Mouse (Mus musculus) left cerebral cortex, adult 2 months (tissue): ENCODE data around the gene Chkb. TPM values are rescaled to one million over a fixed set of nuclear protein-coding genes. Genes with fewer than 3 reads are reported as not detected.
A peak's percentile ranks its signal among the peaks of the same experiment; 100 is the strongest.

Experiments used
- DNase-seq, 2 experiments: peaks; one replicate each; pipeline ENCODE4 v3.0.0; 2021 to 2022; ENCODE audit warnings: low spot score in 2 of 2, mixed read lengths in 1 of 2; ENCODE audit errors: extremely low spot score in 1 of 2
- H3K27ac ChIP-seq: fragments of 200-600 bp; 2 replicates; pipeline ENCODE4 v1.8.1; 2022
- H3K4me3 ChIP-seq: fragments of 200-600 bp; 2 replicates; pipeline ENCODE4 v1.8.1; 2022
- CTCF ChIP-seq: fragments of 200-600 bp; IDR thresholded peaks from 2 replicates; pipeline ENCODE4 v1.8.1; 2022; ENCODE audit warnings: antibody characterized with exemption, mild to moderate bottlenecking, moderate library complexity
- intact Hi-C: fragments of 180-260 bp; cut with DNase I; formaldehyde crosslinking; loops from one replicate; pipeline ENCODE4 v1.15.1; 2025
- total RNA-seq, 2 experiments: library from RNA; stranded (reverse); gene quantifications; 2 replicates each; pipeline ENCODE4 v1.2.3; 2021

Gene Chkb
- total RNA-seq, 2 experiments from 2014 or later, result 42.5 to 45.2 TPM

- H3K27ac ChIP-seq, result no peak overlapping the region
- TF ChIP-seq CTCF, result no peak
- H3K4me3 ChIP-seq, result no peak overlapping the region
- DNase-seq, result no peak
- intact Hi-C loops, result no loop called here
Observed at GRCm38 (mm10) chr15:89471476-89471875, 41.8 kb upstream of the Chkb start.

- DNase-seq, result no peak
- H3K27ac ChIP-seq, result no peak overlapping the region
- intact Hi-C loops, result loop anchor here (5.0 kb wide), 2 partner anchors 59 to 96 kb away; partner anchors contain the start of gene Sco2
Observed at GRCm38 (mm10) chr15:89468577-89468976, 38.9 kb upstream of the Chkb start.

GRCm38 (mm10) chr15:89465052-89465451 lies 35.3 kb upstream of the Chkb start:
- DNase-seq, result no peak
- no peak overlapping the region for H3K27ac ChIP-seq
- intact Hi-C loops, result loop anchor here (5.0 kb wide), 2 partner anchors 62 to 93 kb away; partner anchors contain the start of gene Sco2

More at GRCm38 (mm10) chr15:89468577-89468976, 38.9 kb upstream of the Chkb start:
- peak; percentile 77 for TF ChIP-seq CTCF
- no peak overlapping the region for H3K4me3 ChIP-seq

GRCm38 (mm10) chr15:89463334-89464235 lies 33.9 kb upstream of the Chkb start:
- no peak overlapping the region for H3K27ac ChIP-seq
- DNase-seq, result no peak
- peak; percentile 34 for TF ChIP-seq CTCF
- H3K4me3 ChIP-seq, result no peak overlapping the region
- intact Hi-C loops, result no loop called here

More at GRCm38 (mm10) chr15:89465052-89465451, 35.3 kb upstream of the Chkb start:
- H3K4me3 ChIP-seq, result no peak overlapping the region
- no peak for TF ChIP-seq CTCF

- no peak for DNase-seq
- no peak for TF ChIP-seq CTCF
- intact Hi-C loops, result no loop called here
- H3K4me3 ChIP-seq, result no peak overlapping the region
- no peak overlapping the region for H3K27ac ChIP-seq
Observed at GRCm38 (mm10) chr15:89462176-89462575, 32.5 kb upstream of the Chkb start.

- DNase-seq, result no peak
- no peak overlapping the region for H3K27ac ChIP-seq
- intact Hi-C loops, result no loop called here
- no peak for TF ChIP-seq CTCF
- no peak overlapping the region for H3K4me3 ChIP-seq
Observed at GRCm38 (mm10) chr15:89461321-89461720, 31.6 kb upstream of the Chkb start.

- intact Hi-C loops, result no loop called here
- no peak for TF ChIP-seq CTCF
- Histone ChIP-seq H3K27ac (no peak overlapping the region), H3K4me3 (no peak overlapping the region)
- no peak for DNase-seq
Observed at GRCm38 (mm10) chr15:89460298-89460697, 30.6 kb upstream of the Chkb start.

GRCm38 (mm10) chr15:89459821-89460220 lies 30.1 kb upstream of the Chkb start:
- DNase-seq, result no peak
- intact Hi-C loops, result no loop called here
- H3K4me3 ChIP-seq, result no peak overlapping the region
- H3K27ac ChIP-seq, result no peak overlapping the region
- TF ChIP-seq CTCF, result no peak

- H3K4me3 ChIP-seq, result no peak overlapping the region
- intact Hi-C loops, result no loop called here
- TF ChIP-seq CTCF, result no peak
- no peak for DNase-seq
- H3K27ac ChIP-seq, result no peak overlapping the region
Observed at GRCm38 (mm10) chr15:89458942-89459341, 29.2 kb upstream of the Chkb start.

GRCm38 (mm10) chr15:89455642-89456041 lies 25.9 kb upstream of the Chkb start:
- no peak for DNase-seq
- Histone ChIP-seq H3K27ac (no peak overlapping the region), H3K4me3 (peak overlapping the region; percentile 81)
- intact Hi-C loops, result no loop called here
- no peak for TF ChIP-seq CTCF

- Histone ChIP-seq H3K27ac (peak overlapping the region; percentile 96), H3K4me3 (peak overlapping the region; percentile 81)
- intact Hi-C loops, result loop anchor here (1.0 kb wide), 1 partner anchor 43 kb away; no protein-coding TSS in a partner anchor
- no peak for TF ChIP-seq CTCF
- no peak for DNase-seq
Observed at GRCm38 (mm10) chr15:89454857-89455256, 25.1 kb upstream of the Chkb start.

GRCm38 (mm10) chr15:89453865-89454478 lies 24.3 kb upstream of the Chkb start, which contains the start of gene Mapk8ip2:
Gene Mapk8ip2, plus strand, starts transcription at chr15:89453913.
- no peak for TF ChIP-seq CTCF
- peak within 1 kb of the TSS; percentile 81 for H3K4me3 ChIP-seq
- peak; percentile 61 to 66 for DNase-seq
- peak within 1 kb of the TSS; percentile 96 for H3K27ac ChIP-seq
- intact Hi-C loops, result loop anchor here (1.0 to 2.0 kb wide), 2 partner anchors 25 to 44 kb away; partner anchors contain the start of genes C730034F03Rik, Chkb and Gm44502
